Mouse (Mus musculus) urinary bladder, postnatal 10 days (tissue): ENCODE data around the gene Dennd4c.

Experiments used
- DNase-seq: peaks from one replicate; pipeline ENCODE4 v3.0.0; 2022; ENCODE audit warnings: low spot score

Gene Dennd4c

GRCm38 (mm10) chr4:86748336-86749291 is at the start of gene Dennd4c:
TSS of gene Dennd4c (plus strand) at chr4:86748555.
- peak; percentile 84 for DNase-seq

GRCm38 (mm10) chr4:86699161-86699865 is 49.0 kb upstream of the Dennd4c start:
- DNase-seq = no peak

- no peak for DNase-seq
Measured at GRCm38 (mm10) chr4:86708801-86709200, 39.6 kb upstream of the Dennd4c start.

DNA sequence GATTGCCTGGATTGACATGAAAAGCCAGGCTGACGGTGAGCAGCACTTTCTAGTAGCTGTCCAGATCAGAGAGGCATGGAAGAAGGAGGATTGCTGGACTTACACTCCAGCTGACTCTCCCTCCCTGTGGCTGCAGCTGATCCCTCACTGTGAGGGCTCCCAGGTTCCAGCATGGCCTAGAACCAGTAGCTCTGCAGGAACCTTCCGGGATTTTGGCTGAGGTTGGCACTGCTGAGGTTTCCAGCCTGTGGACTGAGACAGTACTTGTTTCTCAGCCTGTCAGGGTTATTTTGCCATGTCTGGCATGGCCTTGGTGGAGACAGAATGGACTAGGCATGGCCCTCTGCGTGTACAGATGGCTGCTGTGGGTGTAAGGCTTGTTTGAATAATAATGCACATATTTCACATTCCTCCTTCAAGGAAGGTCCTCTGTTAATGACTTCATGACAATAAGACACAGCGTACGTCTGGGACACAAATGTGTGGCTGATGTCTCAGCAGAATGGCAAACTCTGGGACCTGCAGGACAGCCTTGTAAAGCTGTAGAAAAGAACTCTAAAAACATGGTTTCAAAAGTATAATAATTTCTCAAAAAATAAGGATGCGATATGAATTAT is 38.2 kb upstream of the Dennd4c start:
- no peak for DNase-seq

GRCm38 (mm10) chr4:86710666-86711215 is 37.6 kb upstream of the Dennd4c start:
- no peak for DNase-seq

- DNase-seq = no peak
Measured at GRCm38 (mm10) chr4:86712751-86713195, 35.6 kb upstream of the Dennd4c start.

DNA sequence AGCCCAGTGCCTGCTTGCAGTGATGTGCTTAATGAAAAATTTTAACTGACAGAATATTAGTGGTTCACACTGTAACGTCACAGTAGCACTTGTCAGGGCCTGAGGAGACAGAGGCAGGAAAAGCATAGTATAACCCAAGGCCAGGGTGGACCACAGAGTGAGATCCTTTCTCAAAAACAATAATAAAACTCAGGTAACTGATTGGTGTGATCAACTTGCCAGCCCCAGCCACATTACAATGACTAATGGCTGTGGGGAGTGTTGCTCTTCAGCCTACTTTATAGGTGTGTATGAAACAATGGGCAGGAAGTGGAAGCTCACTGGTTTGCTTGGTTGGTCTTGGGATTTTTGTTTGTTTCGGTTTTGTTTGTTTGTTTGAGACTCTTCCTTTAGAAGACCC is 34.8 kb upstream of the Dennd4c start:
- DNase-seq = no peak

DNA sequence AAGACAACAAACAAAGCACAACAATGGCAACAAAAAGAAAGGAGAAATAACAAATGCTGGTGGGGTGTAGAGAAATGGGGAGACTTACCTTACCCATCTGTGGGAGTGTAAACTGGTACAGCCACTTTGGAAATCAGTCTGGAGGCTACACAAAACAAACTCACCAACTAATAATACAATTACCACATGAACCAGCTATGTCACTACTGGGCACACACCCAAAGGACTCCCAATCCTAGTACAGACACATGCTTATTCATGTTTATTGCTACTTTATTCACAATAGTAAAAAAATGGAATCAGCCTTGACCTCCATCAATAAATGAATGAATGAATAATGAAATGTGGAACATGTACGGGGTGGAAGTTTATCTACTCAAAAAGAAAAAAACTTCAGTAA is 33.0 kb upstream of the Dennd4c start:
- no peak for DNase-seq

GRCm38 (mm10) chr4:86717176-86717575 is 31.2 kb upstream of the Dennd4c start:
- no peak for DNase-seq

GRCm38 (mm10) chr4:86718878-86719577 is 29.3 kb upstream of the Dennd4c start:
- no peak for DNase-seq

DNA sequence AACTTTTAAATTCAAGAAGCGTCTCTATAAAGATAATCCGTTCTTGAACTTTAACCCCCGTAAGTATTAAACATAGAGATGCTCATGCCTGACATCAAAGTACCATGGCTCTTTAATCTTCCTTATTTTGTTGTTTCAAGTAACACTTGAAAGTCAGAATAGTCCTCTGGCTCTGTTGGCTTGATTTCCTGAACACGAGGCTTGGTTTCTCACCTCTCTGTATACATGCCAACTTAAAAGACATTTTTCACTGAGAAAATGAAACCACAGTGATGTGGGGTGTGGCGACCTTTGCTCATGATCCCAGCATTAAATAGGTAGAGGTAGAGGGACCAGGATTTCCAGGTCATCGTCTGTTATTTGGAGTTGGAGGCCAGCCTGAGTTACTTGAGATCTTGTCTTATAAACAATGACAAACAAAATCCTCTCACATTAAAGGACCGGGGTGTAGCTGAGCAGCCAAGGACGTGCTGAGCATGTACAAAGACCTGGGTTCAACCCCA is 26.4 kb upstream of the Dennd4c start:
- no peak for DNase-seq

GRCm38 (mm10) chr4:86725175-86725574 is 23.2 kb upstream of the Dennd4c start:
- DNase-seq = no peak

DNA sequence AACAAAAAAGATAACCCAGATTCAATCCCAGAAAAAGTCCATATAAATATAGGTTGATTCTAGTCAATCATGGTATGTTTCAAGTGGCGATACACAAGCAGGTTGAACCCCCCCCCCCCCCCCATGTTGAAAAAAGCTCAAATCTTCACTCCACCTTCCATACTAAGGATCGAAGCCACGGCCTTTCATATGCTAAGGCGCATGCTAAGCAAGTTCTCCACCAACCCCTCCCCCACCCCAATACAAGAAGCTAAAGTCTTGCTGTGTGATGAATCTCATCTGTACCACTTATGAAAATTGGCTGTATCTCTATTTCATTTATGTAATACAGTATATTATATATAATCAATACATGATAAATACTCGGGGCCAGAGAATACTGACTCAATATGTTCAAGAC is 22.2 kb upstream of the Dennd4c start:
- no peak for DNase-seq

GRCm38 (mm10) chr4:86729829-86730228 is 18.5 kb upstream of the Dennd4c start:
- no peak for DNase-seq

DNA sequence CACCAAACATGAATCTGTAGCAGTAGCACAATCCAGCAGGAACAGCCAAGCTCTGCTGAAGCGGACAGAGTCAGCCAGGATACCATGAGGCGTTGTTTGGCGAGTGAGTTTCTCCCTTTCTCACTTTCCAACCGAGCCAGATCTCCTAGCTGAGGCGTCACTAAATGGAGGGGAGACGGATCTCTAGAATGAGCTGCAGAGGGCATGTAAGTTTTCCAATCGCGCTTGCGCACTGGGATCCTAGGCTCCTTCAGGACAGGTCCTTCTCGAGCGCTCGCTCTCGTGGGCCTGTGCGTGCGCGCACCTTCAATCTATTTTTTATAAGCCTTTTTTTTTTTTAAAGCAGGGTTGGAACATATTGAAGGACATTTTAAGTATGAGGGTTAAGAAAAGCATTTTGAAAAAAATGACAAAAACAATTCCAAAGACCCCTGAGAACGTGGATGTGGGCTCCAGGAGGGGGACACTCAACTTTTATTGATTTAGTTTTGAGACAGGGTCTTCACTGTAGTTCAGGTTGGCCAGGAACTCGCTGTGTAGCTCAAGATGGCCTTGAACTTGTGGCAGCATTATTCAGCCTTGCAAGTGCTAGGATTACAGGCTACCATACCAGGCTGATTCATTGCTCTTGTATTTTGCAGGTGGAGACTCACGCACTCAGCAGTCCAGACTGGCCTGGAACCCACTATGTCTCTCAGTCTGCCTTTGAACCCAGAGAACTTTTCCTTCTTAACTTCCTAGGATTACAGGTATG is 14.1 kb upstream of the Dennd4c start:
- no peak for DNase-seq

GRCm38 (mm10) chr4:86739308-86739993 is 8.9 kb upstream of the Dennd4c start:
- no peak for DNase-seq

DNA sequence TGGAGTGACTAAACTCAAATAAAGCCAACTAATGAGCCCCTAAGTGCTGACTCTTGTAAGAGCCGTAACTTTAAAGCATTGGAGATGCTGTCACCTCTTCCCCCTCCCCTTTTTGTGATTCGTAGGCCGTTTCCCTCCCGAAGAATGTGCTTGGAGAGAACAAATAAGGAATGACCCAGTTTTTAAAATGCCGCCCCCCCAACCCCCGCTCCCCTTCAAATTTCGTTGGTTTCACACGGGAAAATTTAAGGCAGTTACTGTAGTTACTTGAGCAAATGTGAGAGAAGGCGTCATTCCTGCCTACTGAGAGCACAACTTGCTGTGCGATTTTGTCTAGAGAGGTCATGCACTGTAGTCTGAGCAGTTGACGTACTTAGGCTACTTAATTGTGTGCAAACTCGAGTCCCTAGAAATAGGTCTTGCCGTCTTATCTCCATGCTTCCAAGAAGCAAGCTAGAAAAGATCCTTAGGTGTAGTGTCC is 1.0 kb downstream of the Dennd4c start:
- DNase-seq = no peak

- DNase-seq = no peak
Measured at GRCm38 (mm10) chr4:86750346-86750945, 2.1 kb downstream of the Dennd4c start.

- DNase-seq = no peak
Measured at GRCm38 (mm10) chr4:86764307-86764706, 16.0 kb downstream of the Dennd4c start.

GRCm38 (mm10) chr4:86777587-86777986 is 29.2 kb downstream of the Dennd4c start:
- no peak for DNase-seq
